Mouse (Mus musculus): ENCODE measurements around the gene BC048679.

DNA sequence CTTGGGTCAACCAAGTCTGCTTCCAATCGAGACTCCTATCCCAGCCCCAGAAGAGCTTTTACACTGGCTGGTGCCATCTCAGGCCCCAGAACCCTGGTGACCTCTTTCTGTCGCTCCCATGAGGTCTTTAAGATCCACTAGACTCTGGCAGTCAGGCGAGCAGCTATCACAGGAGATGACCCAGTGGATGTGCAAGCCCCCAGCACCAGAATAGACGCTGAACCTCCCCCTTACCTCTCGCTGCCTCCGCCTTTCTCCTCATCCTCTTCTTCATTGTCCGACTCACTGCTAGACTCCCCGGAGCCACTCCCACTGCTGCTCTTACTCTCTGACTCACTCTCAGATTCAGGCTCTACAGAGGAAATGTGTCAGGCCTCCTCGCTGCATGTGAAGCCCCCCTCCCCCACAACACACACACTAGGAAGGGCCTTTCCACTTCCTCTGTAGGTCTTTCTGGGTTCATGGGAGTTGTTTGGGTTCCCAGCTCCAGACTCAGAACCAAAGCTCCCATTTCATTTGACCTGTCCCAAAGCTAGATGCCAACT lies 33.1 kb downstream of the BC048679 start:
- TF ChIP-seq CTCF (IDR thresholded peaks at IDR 0.05; ENCODE audit: low read depth) (no peak), EP300 (IDR thresholded peaks at IDR 0.05; ENCODE audit: low read depth) (no peak)

All from liver, embryonic 14.5 days (tissue).